Mouse (Mus musculus) testis, postnatal 10 days (tissue): ENCODE data around the gene Pald1.

Experiments
- DNase-seq: peaks from one replicate; pipeline ENCODE4 v3.0.0; 2021; ENCODE audit warnings: low spot score

Pald1 gene

GRCm38 (mm10) chr10:61402480-61402879 is 19.1 kb upstream of the Pald1 start:
- DNase-seq: no peak

- no peak for DNase-seq
Measured at GRCm38 (mm10) chr10:61400407-61400806, 17.1 kb upstream of the Pald1 start.

- DNase-seq: peak; percentile 83
Measured at GRCm38 (mm10) chr10:61399156-61399734, 15.9 kb upstream of the Pald1 start.

GRCm38 (mm10) chr10:61398125-61398524 is 14.8 kb upstream of the Pald1 start:
- DNase-seq: no peak

GRCm38 (mm10) chr10:61394476-61395136 is 11.3 kb upstream of the Pald1 start:
- DNase-seq: peak; percentile 57

- no peak for DNase-seq
Measured at GRCm38 (mm10) chr10:61392584-61392983, 9.3 kb upstream of the Pald1 start.

GRCm38 (mm10) chr10:61390148-61390547 is 6.8 kb upstream of the Pald1 start:
- no peak for DNase-seq

- DNase-seq: peak; percentile 41
Measured at GRCm38 (mm10) chr10:61389020-61389419, 5.7 kb upstream of the Pald1 start.

- DNase-seq: peak; percentile 39
Measured at GRCm38 (mm10) chr10:61386284-61386683, 3.0 kb upstream of the Pald1 start.

GRCm38 (mm10) chr10:61385174-61385573 is 1.8 kb upstream of the Pald1 start:
- no peak for DNase-seq

GRCm38 (mm10) chr10:61383715-61384047 is 351 bp upstream of the Pald1 start:
- no peak for DNase-seq

- DNase-seq: peak; percentile 67
Measured at GRCm38 (mm10) chr10:61382281-61382731, 1.0 kb downstream of the Pald1 start.

GRCm38 (mm10) chr10:61381823-61382222 is 1.5 kb downstream of the Pald1 start:
- DNase-seq: peak; percentile 43

- DNase-seq: peak; percentile 62
Measured at GRCm38 (mm10) chr10:61380186-61380585, 3.1 kb downstream of the Pald1 start.

GRCm38 (mm10) chr10:61379340-61380040 is 3.8 kb downstream of the Pald1 start:
- DNase-seq: no peak

- no peak for DNase-seq
Measured at GRCm38 (mm10) chr10:61378698-61379097, 4.6 kb downstream of the Pald1 start.

GRCm38 (mm10) chr10:61378050-61378449 is 5.3 kb downstream of the Pald1 start:
- DNase-seq: peak; percentile 75

GRCm38 (mm10) chr10:61374771-61375481 is 8.4 kb downstream of the Pald1 start:
- DNase-seq: peak; percentile 53

- DNase-seq: peak; percentile 68
Measured at GRCm38 (mm10) chr10:61374076-61374475, 9.3 kb downstream of the Pald1 start.

GRCm38 (mm10) chr10:61372585-61372923 is 10.8 kb downstream of the Pald1 start:
- no peak for DNase-seq

GRCm38 (mm10) chr10:61371884-61372584 is 11.3 kb downstream of the Pald1 start:
- DNase-seq: no peak
